Mouse (Mus musculus) mature B cell (primary cell): ENCODE results near the gene Tmed5.
"Not testable (repeated sequence)": the region's sequence is repeated elsewhere in the genome, so short reads cannot be mapped to it uniquely, and the experiment has no call there.

Source experiments
- in situ Hi-C: fragments of 300-500 bp; cut with MboI; formaldehyde crosslinking; loops from 2 replicates; pipeline ENCODE4 v1.14.3; 2019

Tmed5 gene

DNA sequence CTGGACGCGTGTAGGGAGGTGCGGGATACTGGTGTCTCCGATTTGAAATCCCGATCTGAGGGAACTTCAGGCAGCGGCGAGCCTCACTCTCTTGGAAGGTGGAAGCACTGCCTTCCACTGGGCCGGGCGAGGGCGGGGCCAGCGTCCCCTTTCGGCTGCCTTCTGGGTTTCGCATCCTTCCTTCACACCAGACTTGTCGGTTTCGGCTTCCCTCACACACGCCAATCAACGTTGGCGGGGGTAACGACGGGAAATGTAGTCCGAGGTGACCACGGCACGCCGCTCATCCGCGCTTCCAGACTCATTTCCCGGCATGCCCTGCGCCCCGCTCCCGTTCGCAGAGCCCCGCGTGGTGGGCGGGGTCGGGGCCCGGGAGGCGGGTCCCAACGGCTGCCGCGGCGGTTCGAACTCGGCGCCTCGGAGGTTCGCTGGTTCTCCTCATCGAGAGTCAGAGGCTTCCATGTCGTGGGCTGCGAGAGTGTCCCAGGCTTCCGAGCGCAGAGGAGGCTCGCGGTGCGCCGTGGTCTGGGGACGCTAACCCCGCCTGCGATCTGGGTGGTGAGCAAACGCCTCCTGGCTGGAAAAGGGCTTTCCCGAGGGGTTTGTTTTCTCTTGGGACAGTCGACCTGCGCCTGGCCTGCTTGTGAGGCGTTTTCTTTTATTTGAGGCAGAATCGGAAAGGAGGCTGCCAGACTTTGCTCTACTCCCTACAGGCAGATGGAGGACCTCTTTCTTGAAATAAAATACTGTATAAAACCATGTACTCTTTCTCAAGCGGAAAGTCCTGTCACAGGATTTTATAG lies at the start of gene Tmed5, which contains the start of gene Ccdc18:
Tmed5 (minus strand) TSS at position 180 of the 803 bp plus-strand sequence.
Ccdc18 (plus strand) TSS at position 435 of the 803 bp plus-strand sequence.
- in situ Hi-C loops: no loop called here

GRCm38 (mm10) chr5:108163695-108164094 lies 31.3 kb upstream of the Tmed5 start:
- in situ Hi-C loops: no loop called here

GRCm38 (mm10) chr5:108160796-108161195 lies 28.4 kb upstream of the Tmed5 start:
- in situ Hi-C loops: no loop called here

DNA sequence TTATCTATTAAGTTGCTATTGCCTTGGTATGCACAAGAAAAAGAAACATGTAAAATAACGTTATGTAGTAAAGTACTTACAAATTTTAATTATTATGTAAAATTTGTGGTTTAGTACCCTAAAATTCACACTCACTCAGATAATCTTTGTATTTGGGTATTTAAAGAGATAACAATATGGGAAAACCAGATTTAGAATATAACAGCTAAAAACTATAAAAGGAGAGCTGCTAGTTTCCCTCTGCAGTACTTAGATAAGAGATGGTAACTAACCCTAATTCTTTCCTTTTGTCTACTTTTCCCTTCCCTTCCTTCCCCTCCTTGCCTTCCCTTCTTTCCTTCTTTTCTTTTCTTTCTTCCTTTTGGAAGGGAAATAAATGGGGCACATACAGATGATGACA lies 20.2 kb upstream of the Tmed5 start:
- in situ Hi-C loops: no loop called here

GRCm38 (mm10) chr5:108131849-108132440 lies 475 bp downstream of the Tmed5 start:
- in situ Hi-C loops: no loop called here

GRCm38 (mm10) chr5:108120221-108120900 lies 12.1 kb downstream of the Tmed5 start:
- in situ Hi-C loops: no loop called here

DNA sequence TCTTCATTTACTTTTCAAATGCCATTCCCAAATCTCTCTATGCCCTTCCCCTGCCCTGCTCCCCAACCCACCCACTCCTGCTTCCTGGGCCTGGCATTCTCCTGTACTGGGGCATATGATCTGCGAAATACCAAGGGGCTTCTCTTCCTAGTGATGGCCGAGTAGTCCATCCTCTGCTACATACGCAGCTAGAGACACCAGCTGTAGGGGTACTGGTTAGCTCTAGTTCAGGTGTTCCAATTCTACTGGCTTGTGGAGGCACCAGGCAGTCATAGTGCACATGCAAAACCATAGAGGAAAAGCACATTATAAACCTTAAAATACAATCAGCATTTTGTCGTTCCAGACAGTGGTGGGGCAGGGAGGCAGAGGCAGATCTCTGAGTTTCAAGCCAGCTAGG lies 14.7 kb downstream of the Tmed5 start:
- in situ Hi-C loops: no loop called here

DNA sequence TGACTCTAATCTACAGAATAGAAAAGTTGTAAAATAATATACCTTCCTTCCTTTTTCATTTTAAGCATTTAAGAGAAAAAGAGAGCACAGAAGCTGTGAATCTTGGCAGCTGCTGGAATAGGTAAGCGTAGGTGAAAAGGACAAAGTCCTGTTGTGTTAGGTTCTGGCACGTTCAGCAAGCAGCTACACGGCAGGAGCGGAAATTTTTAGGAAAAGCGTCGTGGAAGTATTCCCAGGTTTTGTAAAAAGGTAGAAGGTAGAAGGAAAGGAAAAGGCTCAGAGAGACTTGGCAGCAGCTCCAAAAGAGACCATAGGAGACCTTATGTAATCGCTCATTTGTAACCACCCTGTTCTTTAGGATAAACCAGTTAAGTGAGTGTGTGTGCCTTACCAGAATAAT lies 23.1 kb downstream of the Tmed5 start:
- in situ Hi-C loops: no loop called here

- in situ Hi-C loops: no loop called here
These were observed 28.1 kb downstream of the Tmed5 start for GRCm38 (mm10) chr5:108104306-108104705.

DNA sequence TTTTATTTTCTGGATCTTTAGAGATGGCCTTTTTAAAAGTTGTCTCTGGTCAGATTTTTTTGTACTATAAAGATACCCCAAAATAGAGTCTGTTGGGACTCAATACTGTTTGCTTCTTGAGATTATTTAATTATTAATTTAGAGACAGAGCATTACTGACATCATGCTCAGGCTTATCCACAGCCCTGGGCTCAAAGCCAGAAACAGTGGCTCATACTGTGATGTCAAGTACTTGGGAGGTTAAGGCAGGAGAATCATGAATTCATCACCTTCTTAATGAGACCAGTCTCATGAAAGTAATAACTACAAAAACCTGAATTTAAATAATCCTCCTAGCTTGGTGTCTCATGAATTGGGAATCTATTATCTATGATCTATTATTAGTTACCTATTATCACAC lies 32.2 kb downstream of the Tmed5 start:
- in situ Hi-C loops: no loop called here

- in situ Hi-C loops: no loop called here
These were observed 34.7 kb downstream of the Tmed5 start for GRCm38 (mm10) chr5:108097676-108098075.

- in situ Hi-C loops: not testable (repeated sequence)
These were observed 39.7 kb downstream of the Tmed5 start for GRCm38 (mm10) chr5:108092731-108093130.

- in situ Hi-C loops: no loop called here
These were observed 47.0 kb downstream of the Tmed5 start for GRCm38 (mm10) chr5:108085440-108085839.

DNA sequence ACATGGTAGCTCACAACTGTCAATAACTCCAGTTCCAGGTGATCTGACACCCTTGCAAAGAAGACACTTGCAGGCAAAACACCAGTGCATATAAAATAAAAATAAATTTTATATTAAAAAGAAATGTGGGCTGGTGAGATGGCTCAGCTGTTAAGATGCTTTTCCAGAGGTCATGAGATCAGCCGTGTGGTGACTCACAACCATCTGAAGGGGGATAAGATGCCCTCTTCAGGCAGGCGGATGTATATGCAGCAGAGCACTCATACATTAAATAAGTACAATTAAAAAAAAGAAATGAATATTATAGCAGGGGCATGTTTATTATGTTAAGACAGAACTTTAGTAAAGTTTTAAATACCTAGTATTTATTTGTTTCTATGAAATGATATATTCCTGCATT lies 50.0 kb downstream of the Tmed5 start:
- in situ Hi-C loops: no loop called here

- in situ Hi-C loops: no loop called here
These were observed 52.8 kb downstream of the Tmed5 start for GRCm38 (mm10) chr5:108079603-108080002.

- in situ Hi-C loops: no loop called here
These were observed 55.4 kb downstream of the Tmed5 start for GRCm38 (mm10) chr5:108076833-108077540.

- in situ Hi-C loops: no loop called here
These were observed 56.2 kb downstream of the Tmed5 start for GRCm38 (mm10) chr5:108076241-108076640.

DNA sequence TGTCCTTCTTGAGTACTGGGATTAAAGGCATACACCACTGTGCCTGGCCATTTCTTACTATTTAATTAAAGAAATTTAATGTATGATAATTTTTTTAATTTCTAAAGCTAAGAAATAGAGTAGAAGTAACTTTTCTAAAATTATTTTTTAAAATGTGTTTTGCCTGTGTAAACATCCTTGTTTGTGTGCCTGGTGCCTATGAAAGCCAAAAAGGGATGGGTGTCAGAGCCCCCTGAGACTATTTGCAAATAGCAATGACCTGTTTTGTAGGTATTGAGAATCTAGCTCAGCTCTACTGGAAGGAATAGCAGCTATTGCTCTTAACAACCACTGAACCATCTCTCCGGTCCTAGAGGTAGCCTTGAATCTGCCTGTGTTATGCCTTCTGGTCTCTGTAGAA lies 60.1 kb downstream of the Tmed5 start:
- in situ Hi-C loops: no loop called here

GRCm38 (mm10) chr5:108065465-108066411 lies 66.7 kb downstream of the Tmed5 start, which contains the start of gene Mtf2:
Gene Mtf2 (plus strand): TSS chr5:108065674.
- in situ Hi-C loops: no loop called here

- in situ Hi-C loops: no loop called here
These were observed 72.0 kb downstream of the Tmed5 start for GRCm38 (mm10) chr5:108060413-108060812.
